Mouse (Mus musculus) bone marrow macrophage, adult 2 months (primary cell): ENCODE results near the gene Megf8.

Experiments
- CTCF ChIP-seq: IDR thresholded peaks from 2 replicates; pipeline ENCODE4 v1.5.1; 2012; ENCODE audit warnings: low read depth, mild to moderate bottlenecking, low read length, moderate library complexity
- POLR2A ChIP-seq: IDR thresholded peaks from 2 replicates; pipeline ENCODE4 v1.6.1; 2012; ENCODE audit warnings: mild to moderate bottlenecking, low read depth, low read length, borderline replicate concordance

DNA sequence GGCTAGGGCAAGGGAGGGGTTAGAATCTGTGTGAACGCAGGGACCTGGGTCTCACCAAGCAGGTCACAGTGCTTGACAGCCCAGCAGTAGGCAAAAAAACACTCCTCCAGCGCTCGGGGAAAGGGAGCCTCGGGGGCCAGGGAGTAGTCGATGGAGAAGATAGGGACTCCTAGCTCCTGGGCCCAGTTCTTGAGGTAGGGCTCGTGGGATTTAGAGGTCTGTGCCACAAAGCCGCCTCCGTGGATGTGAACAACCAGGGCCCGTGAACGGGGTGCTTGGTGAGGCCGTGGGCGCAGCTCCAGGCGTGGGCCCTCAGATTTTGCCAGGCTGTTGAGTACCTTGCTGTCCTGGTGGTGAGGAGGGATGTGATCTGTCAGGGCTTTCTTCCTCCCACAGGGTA lies 67.4 kb downstream of the Megf8 start:
- TF ChIP-seq CTCF (no peak), POLR2A (no peak)
